Mouse (Mus musculus) heart, embryonic 11.5 days (tissue): ENCODE results near the gene Dus1l. TPM values are rescaled to one million over a fixed set of nuclear protein-coding genes. Genes with fewer than 3 reads are reported as not detected.
"Not testable (repeated sequence)": the region's sequence is repeated elsewhere in the genome, so short reads cannot be mapped to it uniquely, and the experiment has no call there.

Experiments used
- ATAC-seq: fragments of 200-750 bp; cut with Nextera tagmentation; replicated peaks from 2 replicates; pipeline ENCODE4 v1.8.0; 2017; ENCODE audit warnings: moderate library complexity; ENCODE audit not compliant: insufficient number of reproducible peaks, low FRiP score, low TSS enrichment
- H3K27ac ChIP-seq: fragments of 300-500 bp; sonication (generic); 2 replicates; pipeline ENCODE4 v1.5.1; 2014; ENCODE audit warnings: mild to moderate bottlenecking, low read depth, low read length
- H3K27me3 ChIP-seq: fragments of 300-500 bp; sonication (generic); 2 replicates; pipeline ENCODE4 v1.6.1; 2014; ENCODE audit warnings: mild to moderate bottlenecking, low read length, mixed read lengths; ENCODE audit not compliant: control insufficient read depth, insufficient read depth
- H3K36me3 ChIP-seq: fragments of 300-500 bp; sonication (generic); 2 replicates; pipeline ENCODE4 v1.6.1; 2014; ENCODE audit warnings: mild to moderate bottlenecking, low read length, moderate library complexity, mixed read lengths; ENCODE audit not compliant: control insufficient read depth, insufficient read depth
- H3K4me1 ChIP-seq: fragments of 300-500 bp; sonication (generic); 2 replicates; pipeline ENCODE4 v1.6.1; 2014; ENCODE audit warnings: low read length; ENCODE audit not compliant: control insufficient read depth, insufficient read depth
- H3K4me2 ChIP-seq: fragments of 300-500 bp; sonication (generic); 2 replicates; pipeline ENCODE4 v1.6.1; 2014; ENCODE audit warnings: mild to moderate bottlenecking, moderate library complexity
- H3K4me3 ChIP-seq: fragments of 300-500 bp; sonication (generic); 2 replicates; pipeline ENCODE4 v1.5.1; 2014; ENCODE audit warnings: low read depth, low read length
- H3K9ac ChIP-seq: fragments of 300-500 bp; sonication (generic); 2 replicates; pipeline ENCODE4 v1.6.1; 2014; ENCODE audit warnings: mild to moderate bottlenecking, low read depth, low read length, moderate library complexity
- H3K9me3 ChIP-seq: fragments of 300-500 bp; sonication (generic); replicated peaks from 2 replicates; pipeline ENCODE4 v1.6.1; 2016; ENCODE audit warnings: low read length; ENCODE audit not compliant: control insufficient read depth
- WGBS: fragments of 180-500 bp; shearing (Covaris S2); extraction: QIAGEN DNeasy Blood & Tissue Kit; methylation state at CpG from one replicate; pipeline ENCODE4 v1.1.7; 2014; ENCODE audit not compliant: insufficient replicate concordance; 5-methylcytosine and 5-hydroxymethylcytosine counted together
- polyA plus RNA-seq: library from polyadenylated mRNA; unstranded; fragments of >200 nt; fragmentation: Nextera tagmentation; extraction: Ambion mirVana; gene quantifications from 2 replicates; pipeline ENCODE4 v1.2.1, GENCODE M21; 2014

The Dus1l gene
- polyA plus RNA-seq, 1 experiment from 2014 or later: 59.9 TPM

- H3K4me1 ChIP-seq: peaks cover 5% of the 10 kb centered on the region
- no peaks in the 10 kb centered on the region for H3K9me3 ChIP-seq
- ATAC-seq: no peak
- H3K27ac ChIP-seq: no peak overlapping the region
- H3K36me3 ChIP-seq: peaks cover 45% of the 10 kb centered on the region
- no peak overlapping the region for H3K4me3 ChIP-seq
- H3K9ac ChIP-seq: no peak overlapping the region
- WGBS: 88% methylated on average over 4 of the region's 4 CpGs
- H3K4me2 ChIP-seq: no peak overlapping the region
- no peaks in the 10 kb centered on the region for H3K27me3 ChIP-seq
These were observed 6.8 kb downstream of the Dus1l start for GRCm38 (mm10) chr11:120789355-120789754.

DNA sequence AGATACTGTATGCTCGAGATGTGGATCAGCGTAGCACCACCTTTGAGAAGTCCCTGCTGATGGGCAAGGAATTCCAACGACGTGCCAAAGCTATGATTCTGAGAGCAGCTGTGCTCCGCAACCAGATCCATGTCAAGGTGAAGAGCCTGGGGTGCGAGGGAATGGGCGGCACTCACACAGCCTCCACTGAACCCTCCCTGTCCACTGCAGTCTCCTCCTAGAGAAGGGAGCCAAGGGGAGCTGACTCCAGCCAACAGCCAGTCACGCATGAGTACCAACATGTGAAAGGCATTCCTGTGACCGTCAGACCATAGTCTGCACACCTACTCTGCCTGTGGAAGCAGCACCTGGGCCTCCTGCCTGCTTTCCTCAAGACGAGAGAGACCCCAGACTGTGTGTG is 7.7 kb downstream of the Dus1l start:
- not testable (repeated sequence) for ATAC-seq, H3K9ac ChIP-seq, H3K4me1 ChIP-seq, H3K4me2 ChIP-seq, H3K9me3 ChIP-seq, H3K4me3 ChIP-seq, H3K27ac ChIP-seq, H3K27me3 ChIP-seq
- 88% methylated on average over 9 of the region's 10 CpGs for WGBS
- peaks cover 42% of the 10 kb centered on the region for H3K36me3 ChIP-seq

DNA sequence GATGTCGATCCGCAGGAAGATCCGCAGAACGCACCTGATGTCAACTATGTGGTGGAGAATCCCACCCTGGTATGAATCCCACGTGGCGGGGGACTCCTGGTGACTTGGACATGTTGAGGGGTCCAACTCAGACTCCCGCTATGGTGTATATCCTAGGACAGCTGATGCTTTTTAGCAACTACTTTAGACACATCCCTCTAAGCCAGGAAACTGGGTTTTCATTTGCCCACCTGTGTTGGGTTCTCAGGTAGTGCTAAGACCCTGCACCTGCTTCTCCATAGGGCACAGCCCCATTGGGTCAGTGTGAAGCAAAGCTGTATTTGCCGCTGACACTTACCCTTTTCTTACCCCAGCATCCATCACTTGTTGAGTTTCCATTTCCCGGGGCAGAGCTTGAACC is 11.1 kb downstream of the Dus1l start:
- Histone ChIP-seq H3K36me3 (peaks cover 20% of the 10 kb centered on the region), H3K9me3 (no peaks in the 10 kb centered on the region), H3K27ac (no peak overlapping the region), H3K4me1 (peaks cover 12% of the 10 kb centered on the region), H3K4me2 (peak overlapping the region; percentile 72), H3K27me3 (peaks cover 8% of the 10 kb centered on the region), H3K9ac (peak overlapping the region; percentile 93), H3K4me3 (peak overlapping the region; percentile 91)
- WGBS: 33% methylated on average over 9 of the region's 9 CpGs
- no peak for ATAC-seq

GRCm38 (mm10) chr11:120784064-120784791 is 12.0 kb downstream of the Dus1l start, which contains the start of the genes Rfng and Gps1:
TSS of gene Rfng (minus strand) at chr11:120784207.
TSS of gene Gps1 (plus strand) at chr11:120784272.
- Histone ChIP-seq H3K4me2 (peak within 1 kb of the TSS; percentile 72), H3K36me3 (peaks cover 13% of the 10 kb centered on the region; the same call in 1 of the 2 replicates), H3K4me3 (peak within 1 kb of the TSS; percentile 91), H3K9ac (peak within 1 kb of the TSS; percentile 93), H3K27ac (peak within 1 kb of the TSS; percentile 64), H3K4me1 (peaks cover 12% of the 10 kb centered on the region), H3K9me3 (no peaks in the 10 kb centered on the region), H3K27me3 (peaks cover 8% of the 10 kb centered on the region)
- WGBS: under 1% methylated on average over 93 of the region's 107 CpGs
- peak; percentile 65 for ATAC-seq

- H3K27ac ChIP-seq: peak overlapping the region; percentile 64; the same call in 1 of the 2 replicates
- H3K9ac ChIP-seq: peak overlapping the region; percentile 93
- 2% methylated on average over 42 of the region's 42 CpGs for WGBS
- H3K4me2 ChIP-seq: peak overlapping the region; percentile 72
- peak overlapping the region; percentile 91 for H3K4me3 ChIP-seq
- H3K27me3 ChIP-seq: peaks cover 8% of the 10 kb centered on the region
- peaks cover 13% of the 10 kb centered on the region; the same call in 1 of the 2 replicates for H3K36me3 ChIP-seq
- ATAC-seq: no peak
- H3K9me3 ChIP-seq: no peaks in the 10 kb centered on the region
- H3K4me1 ChIP-seq: peaks cover 12% of the 10 kb centered on the region
These were observed 12.7 kb downstream of the Dus1l start for GRCm38 (mm10) chr11:120783426-120784063.

- H3K4me3 ChIP-seq, H3K36me3 ChIP-seq, H3K4me2 ChIP-seq, H3K9me3 ChIP-seq, H3K9ac ChIP-seq, ATAC-seq, H3K27ac ChIP-seq: not testable (repeated sequence)
- Histone ChIP-seq H3K4me1 (peaks cover 12% of the 10 kb centered on the region), H3K27me3 (peaks cover 11% of the 10 kb centered on the region)
- 95% methylated on average over 6 of the region's 6 CpGs for WGBS
These were observed 14.8 kb downstream of the Dus1l start for GRCm38 (mm10) chr11:120781361-120781760.

DNA sequence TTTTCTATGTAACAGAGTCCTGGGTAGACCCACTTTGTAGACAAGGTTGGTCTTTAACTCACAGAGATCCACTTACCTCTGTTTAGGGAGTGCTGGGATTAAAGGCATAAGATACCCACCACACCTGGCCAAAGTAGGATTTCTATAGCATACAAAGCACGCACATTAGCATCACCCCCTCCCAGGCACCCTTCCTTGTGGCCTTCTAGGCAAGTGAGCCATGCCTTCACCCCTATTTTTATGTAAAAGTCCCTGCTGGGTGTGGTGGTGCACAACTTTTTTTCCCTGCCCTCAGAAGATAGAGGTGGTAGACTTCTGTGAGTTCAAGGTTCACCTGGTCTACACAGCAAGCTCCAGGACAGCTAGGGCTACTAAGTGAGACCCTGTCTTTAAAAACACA is 16.3 kb downstream of the Dus1l start:
- no peak overlapping the region for H3K4me2 ChIP-seq
- H3K27ac ChIP-seq: no peak overlapping the region
- no peak overlapping the region for H3K9ac ChIP-seq
- no peak for ATAC-seq
- no peaks in the 10 kb centered on the region for H3K36me3 ChIP-seq
- no peaks in the 10 kb centered on the region for H3K9me3 ChIP-seq
- WGBS: 84% methylated on average over 1 of the region's 1 CpGs
- H3K27me3 ChIP-seq: peaks cover 11% of the 10 kb centered on the region
- no peak overlapping the region for H3K4me3 ChIP-seq
- H3K4me1 ChIP-seq: peaks cover 7% of the 10 kb centered on the region; the same call in 1 of the 2 replicates

DNA sequence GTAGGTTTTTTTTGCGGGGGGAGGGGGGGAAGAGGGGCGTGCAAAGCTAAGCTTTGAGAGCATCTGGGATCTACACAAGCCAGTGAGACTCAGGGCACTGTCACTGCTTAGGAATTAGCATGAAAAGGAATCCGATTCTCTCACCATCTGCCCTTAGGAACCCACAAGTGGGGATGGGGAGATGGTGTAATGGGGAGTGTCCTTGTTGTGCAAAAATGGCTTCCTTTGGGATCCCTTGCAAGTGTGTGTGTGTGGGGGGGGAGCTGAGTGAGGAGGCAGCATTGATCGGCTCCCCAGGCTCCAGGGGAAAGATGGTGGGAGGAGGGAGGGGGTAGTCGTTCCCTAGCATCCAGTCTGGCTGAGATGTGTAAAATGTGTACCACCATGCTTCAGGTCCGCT is 19.1 kb downstream of the Dus1l start:
- Histone ChIP-seq H3K36me3 (no peaks in the 10 kb centered on the region), H3K27ac (no peak overlapping the region), H3K9ac (no peak overlapping the region), H3K4me3 (no peak overlapping the region), H3K9me3 (no peaks in the 10 kb centered on the region), H3K4me1 (no peaks in the 10 kb centered on the region), H3K27me3 (peaks cover 6% of the 10 kb centered on the region; the same call in 1 of the 2 replicates), H3K4me2 (no peak overlapping the region)
- no peak for ATAC-seq
- 27% methylated on average over 6 of the region's 6 CpGs for WGBS
